Mouse (Mus musculus): ENCODE measurements around the gene Traf3. TPM values are rescaled to one million over a fixed set of nuclear protein-coding genes. Genes with fewer than 3 reads are reported as not detected.

The Traf3 gene
- total and polyA plus RNA-seq, 3 experiments, result 22.7 to 35.6 (median 25.7) TPM

DNA sequence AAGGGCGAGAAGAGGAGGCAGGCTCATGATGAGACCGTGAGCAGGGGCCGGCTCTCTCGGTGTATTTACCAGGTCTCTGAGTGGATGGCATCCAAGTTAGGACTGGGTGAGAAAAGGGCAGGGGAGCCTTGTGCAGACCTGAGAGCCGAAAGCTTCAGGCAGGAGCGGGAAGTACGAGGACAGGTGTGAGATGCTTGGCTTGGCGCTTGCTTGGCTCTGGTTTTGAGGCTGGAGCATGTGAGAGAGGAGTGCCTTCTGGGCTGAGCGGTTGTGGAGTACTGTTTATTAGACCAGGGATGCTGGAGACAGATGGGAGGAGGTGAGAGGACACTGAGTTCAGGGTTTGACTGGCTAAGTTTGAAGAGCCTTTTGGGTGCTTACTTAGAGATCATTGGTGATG, 27.2 kb downstream of the Traf3 start:
- DNase-seq, result no peak

DNA sequence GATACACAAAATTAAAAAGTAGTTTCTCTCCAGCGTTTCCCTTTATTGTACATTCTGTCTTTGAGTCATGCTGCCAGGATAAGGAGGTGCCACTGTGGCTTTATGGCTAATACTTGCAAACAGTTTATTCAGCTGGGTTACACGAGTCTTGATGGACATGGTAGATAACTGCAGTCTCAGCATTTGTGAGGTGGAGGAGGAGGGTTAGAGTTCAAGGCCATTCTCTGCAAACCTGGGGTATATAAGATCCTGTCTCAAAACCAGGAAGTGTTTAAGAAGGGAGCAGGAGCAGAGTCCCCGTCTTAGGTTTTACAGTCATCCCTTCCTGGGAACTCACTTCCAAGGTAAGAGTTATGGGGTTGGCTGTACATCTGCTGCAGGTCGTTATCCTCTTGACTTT, 30.4 kb downstream of the Traf3 start:
- DNase-seq, result no peak

DNA sequence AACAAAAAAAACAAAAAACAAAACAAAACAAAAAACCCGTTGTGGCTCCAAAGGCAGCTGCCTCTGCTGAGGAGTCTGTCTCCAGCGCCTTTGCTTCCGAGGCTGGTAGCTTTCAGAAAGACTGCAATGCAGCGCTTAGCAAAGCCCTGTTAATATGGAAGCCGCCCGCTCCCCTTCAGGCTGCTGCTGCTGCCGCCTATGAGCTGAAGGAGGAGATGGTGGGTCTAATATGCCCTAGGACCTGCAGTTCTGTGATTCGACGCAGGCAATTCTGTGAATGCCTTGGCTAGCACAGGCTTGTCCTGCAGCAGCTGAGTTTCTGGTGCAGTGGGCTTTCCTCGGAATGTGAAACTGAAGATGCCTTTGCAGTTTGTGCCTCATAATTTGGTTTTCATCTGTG, 36.9 kb downstream of the Traf3 start:
- DNase-seq, result no peak

DNA sequence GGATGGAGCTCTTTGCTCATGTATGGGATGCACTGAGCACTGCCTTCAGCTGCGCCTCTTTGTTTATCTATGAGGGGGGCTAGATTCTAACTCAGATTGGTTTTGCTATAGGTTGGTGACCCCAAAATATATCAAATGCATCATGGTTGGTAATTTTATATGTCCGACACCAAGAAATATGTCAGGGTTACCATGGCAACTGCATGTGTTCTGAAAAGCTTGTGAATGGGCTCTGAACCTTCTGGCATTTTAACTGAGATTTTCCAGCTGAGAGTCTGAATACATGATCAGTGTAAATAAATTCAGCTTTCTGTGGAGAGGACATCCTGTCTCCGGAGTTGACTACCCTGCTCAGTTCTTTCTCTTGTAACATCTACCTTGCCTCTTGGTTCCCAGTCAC, 37.8 kb downstream of the Traf3 start:
- DNase-seq, result no peak

DNA sequence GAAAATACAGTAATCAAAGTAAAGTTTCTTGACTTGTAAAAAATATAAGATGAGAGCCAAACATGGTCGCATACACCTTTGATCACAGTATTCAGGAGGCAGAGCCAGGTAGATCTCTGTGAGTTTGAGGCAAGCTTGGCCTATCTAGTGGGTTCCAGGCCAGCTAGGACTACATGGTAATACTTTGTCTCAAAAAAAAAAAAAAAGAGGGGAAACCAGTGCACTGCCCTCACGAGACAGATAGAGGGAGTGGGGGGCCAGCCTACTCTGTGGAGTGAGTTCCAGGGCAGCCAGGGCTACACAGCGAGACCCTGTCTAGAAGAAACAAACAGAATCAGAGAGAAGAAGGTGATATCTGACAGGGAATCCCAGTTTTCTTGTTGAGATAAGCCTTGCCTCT, 41.5 kb downstream of the Traf3 start:
- no peak for DNase-seq

DNA sequence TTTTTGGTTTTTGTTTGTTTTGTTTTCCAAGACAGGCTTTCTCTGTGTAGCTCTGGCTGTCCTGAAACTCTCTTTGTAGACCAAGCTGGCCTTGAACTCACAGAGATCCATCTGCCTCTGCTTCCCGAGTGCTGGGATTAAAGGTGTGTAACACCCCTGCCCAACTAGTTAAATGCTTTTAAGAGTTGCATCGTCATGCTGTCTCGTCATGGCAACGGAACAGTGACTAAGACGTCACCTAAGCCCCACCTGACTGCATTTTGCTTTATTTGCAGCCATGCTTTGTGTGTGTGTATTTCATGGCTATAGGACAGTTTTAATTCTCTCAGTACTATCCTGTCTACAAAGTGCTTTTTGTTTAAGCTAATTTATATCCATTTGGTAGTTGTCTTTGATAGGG, 45.6 kb downstream of the Traf3 start:
- no peak for DNase-seq

DNA sequence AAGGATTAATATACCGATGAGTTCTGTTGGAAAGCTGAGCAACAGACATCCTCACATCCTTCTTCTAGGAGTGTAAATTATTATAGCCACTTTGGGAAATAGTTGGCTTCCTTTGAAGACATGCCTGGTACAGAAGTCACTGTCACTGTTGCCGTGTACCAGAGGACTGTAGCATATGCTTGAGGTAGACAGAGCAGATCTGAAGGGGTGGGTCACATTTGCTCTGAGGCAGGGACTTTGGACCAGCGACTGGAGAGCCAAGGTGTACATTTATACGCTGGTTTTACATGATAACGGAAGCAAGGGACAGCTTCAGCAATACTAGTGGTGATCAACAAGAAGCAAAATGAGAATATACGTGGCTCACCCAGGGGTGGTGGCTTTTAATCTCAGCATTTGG, 52.7 kb downstream of the Traf3 start:
- no peak for DNase-seq

DNA sequence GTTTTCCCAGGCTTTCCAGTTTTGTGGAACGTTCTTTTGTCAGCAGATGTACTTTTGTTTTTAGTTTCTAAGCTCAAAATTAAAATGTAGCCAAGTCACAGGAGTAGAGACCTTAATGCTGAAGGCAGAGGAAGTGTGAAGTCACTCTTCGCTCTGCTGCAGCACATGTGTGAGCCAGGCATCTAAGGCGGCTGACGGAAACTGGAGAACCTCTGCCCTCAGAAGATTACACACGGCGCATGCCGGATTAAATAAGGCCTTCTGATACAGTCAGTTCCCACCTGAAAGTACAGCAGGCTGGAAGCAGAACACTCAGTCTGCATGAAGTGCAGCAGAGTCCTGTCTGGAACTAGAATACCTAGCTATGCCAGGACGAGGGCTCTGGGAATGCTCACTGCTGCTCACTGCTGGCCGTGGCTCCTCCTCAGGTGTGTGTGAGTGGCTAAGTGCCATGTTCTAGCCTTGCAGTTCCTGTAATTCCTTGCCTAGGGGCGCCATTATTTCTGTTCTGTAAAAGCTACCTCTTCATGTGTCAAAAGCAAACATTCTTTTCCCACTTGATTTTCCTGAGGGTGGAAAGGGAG, 59.1 kb downstream of the Traf3 start:
- no peak for DNase-seq

DNA sequence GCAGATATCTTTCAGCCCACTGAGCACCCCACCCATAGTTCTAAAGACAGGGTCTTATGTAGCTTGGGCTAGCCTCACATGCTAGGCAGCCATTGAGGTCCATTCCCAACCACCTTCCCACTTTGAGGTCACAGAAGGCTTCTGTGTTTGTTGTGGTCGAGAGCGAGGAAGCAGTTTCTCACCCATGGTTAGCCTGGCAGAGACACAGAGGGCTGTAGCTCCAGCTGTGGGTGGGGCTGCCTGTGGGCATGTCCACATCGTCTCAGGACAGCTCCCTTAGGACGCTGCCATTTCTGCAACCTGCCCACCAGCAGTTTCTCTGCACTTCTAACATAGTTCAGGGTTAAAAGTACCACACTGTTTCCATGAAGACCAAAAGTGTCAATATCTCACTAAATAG, 61.2 kb downstream of the Traf3 start:
- no peak for DNase-seq

DNA sequence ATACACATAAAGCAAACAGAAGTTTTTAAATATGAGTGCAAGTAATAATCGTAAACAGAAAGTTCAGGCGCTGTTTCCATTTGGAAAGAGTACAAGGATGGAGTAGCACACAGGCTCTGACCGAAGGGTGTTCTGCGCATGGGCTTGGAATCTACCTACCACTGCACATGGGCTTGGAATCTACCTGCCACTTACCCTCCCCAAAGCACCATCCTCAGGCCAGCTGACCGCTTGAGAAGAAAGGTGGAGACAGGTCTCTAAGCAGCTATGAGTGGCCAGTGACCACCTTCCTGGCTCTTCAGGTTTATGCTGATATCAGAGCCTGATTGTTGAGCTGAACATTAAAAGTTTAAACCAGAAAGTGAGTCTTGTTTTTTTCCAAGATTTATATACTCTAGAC, 62.3 kb downstream of the Traf3 start:
- no peak for DNase-seq

DNA sequence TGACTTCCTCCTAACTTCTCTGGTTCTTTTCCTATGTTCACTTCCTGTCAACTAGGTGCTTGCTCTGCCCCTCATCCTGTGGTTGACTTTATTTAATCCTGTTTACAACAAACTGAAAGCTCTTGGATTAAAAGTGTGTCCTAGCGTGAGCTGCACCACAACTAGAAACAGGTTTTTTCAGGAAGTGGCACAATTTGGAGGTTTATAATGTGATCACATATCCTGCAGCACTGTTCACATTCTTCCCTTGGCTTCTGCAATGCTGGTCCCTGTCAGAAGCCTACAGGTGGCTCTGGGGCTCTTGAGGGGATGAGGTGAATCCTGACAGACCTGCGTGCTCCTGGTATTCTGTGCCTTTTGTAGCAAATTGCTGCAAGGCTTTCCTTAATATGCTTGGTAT, 64.6 kb downstream of the Traf3 start:
- no peak for DNase-seq

DNA sequence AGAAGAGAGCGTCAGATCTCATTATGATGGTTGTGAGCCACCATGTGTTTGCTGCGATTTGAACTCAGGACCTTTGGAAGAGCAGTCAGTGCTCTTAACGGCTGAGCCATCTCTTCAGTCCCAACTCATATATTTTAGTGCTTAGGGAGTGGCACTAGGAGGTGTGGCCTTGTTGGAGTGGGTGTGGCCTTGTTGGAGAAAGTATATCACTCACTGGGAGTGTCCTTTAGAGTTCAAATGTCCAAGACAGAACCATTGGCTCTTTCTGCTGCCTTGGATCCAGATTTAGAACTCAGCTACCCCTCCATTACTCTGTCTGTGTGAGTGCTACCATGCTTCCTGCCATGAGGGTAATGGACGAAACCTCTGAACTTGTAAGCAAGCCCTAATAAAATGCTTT, 67.6 kb downstream of the Traf3 start:
- no peak for DNase-seq

DNA sequence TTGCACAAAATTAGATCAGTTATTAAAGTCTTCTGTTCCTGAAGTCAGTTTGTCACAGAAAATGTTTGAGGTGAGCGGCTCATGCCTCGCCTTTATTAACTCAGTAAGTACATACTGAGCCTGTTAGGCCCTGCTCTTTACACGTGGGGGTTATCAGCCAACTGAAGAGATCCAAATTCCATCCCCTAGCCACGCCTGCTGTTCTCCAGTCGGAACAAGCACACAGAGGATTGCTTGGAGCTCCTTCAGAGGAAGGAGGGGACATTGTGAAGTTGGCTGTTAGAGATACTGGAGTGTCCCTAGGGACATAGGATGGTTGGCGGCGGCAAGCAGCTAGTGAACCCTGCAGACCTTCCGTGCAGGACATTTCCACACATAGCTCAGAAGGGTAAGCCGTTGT, 68.2 kb downstream of the Traf3 start:
- DNase-seq, result no peak

DNA sequence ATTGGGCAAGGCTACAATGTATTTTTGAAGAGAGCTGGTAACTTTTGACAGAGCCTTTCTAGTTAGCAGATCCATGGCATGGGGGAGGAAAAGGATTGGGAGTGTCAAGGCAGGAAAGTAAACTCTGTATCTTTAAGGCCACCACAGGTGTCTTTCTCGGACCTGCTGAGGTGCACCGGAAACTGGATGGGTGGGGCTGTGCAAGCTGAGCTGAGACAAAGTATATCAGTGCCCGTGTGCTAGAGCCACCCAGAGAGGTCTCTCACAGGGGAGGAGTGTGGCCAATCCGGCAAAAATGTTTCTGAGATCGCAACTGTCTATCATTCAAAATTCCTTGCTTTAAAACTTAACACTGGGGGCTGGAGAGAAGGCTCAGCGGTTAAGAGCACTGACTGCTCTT, 69.5 kb downstream of the Traf3 start:
- no peak for DNase-seq

DNA sequence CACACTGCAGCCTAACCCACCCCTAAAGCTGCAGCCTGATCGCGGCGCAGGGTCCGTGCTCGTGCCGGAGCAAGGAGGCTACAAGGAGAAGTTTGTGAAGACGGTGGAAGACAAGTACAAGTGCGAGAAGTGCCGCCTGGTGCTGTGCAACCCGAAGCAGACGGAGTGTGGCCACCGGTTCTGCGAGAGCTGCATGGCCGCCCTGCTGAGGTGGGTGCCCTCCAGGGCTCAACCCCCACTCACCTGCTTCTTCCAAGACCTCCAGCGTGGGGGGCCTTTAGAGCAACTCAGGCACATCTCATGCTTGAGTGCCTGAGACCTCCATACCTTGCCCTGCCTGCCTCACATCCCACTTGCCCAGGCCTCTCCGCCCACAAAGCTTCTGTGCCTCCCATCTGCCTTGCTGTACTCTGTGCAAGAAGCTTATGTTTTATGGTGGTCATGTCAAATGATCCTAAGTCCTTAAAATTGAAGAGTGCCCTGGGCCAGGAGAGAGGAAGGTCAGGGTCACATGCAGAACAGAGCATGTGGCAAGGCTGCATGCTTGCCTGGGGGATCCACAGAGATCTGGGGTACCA, 71.5 kb downstream of the Traf3 start:
- no peak for DNase-seq

DNA sequence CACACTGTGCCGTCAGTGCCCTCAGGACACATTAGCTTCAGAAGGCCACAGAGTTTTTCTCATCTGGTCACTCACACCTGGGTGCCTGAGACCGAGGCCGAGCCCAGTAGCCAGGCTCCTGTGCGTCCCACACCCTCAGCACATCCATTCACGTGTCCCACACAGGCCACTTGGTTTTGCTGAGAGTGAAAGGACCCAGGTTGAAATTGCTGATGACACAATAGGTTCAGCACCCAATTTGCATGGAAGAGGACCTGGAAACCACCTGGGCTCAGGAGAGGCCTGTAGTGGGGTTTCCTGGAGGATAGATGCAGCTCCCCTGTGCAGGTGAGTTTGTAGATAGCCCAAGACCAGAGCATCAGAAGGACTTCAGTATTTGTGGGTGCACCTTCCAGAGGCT, 72.2 kb downstream of the Traf3 start:
- no peak for DNase-seq

DNA sequence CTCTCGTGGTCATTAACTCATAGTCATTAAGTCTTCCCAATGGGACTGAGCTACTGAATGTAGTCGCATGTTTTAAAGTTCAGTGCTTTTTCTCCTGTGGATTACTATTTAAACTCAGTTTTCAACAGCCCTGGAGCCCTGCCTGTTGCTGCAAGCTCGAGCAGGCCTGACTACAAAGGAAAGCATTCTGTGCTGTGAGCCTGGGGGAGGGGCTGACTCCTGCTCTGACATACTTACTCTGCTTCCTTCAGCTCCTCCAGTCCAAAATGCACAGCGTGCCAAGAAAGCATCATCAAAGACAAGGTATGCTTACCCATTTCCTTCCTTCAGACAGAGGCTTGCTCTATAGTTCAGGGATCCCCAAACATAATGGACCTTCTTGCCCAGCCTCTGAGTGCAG, 72.6 kb downstream of the Traf3 start:
- no peak for DNase-seq

DNA sequence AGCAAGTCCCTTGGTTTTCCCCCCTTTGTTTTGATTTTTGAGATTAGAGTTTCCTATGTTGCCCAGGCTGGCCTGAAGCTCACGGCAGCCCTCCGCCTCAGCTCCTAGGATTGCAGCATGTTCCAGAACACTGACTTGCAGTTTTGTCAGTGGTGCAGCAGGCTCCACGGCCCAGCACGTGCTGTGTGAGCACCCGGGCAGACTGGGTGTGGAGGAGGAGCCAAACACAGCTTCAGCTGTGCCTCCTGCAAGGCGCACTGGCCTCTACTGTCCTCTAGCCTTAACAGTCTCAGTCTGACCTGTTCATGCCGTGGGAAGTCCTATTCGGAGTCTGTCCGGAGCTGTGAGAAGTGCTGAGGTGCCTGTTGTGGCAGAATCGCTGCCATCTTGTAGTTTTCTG, 73.8 kb downstream of the Traf3 start:
- DNase-seq, result no peak

DNA sequence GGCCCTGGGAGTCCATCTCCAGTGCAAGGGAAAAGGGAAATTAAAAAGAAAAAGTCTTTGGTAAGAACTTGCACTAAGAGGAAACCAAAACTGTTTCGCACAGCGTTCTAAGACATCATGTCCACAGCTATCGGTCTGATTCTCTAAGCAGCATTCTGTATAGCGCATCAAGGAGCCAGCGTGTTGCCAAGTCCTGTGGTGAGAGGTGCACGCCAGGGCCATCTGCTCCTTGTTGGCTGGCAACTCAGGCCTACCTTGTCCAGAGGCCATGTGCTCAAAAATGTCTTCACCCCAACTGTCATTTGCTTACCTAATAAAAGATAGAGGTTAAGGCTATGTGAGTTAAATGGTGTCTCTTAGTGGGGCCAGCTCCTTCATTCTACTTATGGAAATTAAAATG, 75.7 kb downstream of the Traf3 start:
- no peak for DNase-seq

DNA sequence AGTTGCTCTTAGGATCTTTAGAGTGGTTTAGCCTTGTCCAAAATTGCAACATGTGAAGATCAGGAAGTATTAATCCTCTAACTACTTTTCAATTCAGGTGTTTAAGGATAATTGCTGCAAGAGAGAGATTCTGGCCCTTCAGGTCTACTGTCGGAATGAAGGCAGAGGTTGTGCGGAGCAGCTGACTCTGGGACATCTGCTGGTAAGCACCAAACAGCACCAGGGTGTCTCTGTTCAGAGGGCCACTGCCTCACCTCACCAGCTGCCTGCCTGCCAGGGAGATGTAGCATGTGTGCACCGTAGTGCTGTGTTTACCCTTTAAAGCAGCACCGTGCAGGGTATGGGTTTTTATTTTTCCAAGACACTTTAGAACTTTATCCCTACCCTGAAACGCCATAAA, 76.2 kb downstream of the Traf3 start:
- no peak for DNase-seq

DNA sequence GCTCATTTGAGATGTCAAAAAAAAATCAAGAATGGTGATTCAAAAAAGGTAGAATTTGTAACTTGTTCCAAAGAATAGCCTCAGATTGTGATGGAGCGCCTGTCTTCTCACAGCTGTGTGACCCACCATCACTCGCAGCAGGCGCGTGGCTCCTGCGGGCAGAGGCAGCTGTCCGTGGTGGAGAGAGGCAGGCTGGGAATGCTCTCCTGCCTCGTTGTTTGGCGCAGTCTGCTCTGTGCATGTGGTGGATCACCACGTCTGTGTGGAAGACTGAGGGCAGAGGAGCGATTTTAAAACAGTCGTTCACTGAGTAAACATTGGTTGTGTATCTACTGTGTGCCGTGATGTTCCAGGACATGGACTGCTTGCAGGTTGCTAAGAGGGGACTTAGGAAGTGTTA, 77.6 kb downstream of the Traf3 start:
- DNase-seq, result no peak

DNA sequence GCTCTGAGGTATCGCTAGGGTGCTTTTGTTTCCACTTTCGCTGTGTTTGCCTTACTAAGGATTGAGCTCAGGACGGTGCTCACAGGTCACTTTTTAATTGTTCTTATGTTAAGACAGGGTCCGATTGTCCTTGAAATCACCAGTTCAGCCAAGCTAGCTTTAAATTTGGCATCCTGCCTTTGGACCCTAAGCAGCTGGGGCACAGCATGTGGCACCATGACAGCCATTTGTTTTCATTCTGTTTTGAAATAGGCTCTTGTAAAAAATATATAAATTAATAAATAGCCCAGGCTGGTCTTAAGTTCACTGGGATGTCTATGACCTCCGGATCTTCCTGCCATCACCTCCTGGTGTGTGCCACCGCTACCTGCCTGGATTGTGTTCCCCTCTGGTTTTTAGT, 78.9 kb downstream of the Traf3 start:
- no peak for DNase-seq

DNA sequence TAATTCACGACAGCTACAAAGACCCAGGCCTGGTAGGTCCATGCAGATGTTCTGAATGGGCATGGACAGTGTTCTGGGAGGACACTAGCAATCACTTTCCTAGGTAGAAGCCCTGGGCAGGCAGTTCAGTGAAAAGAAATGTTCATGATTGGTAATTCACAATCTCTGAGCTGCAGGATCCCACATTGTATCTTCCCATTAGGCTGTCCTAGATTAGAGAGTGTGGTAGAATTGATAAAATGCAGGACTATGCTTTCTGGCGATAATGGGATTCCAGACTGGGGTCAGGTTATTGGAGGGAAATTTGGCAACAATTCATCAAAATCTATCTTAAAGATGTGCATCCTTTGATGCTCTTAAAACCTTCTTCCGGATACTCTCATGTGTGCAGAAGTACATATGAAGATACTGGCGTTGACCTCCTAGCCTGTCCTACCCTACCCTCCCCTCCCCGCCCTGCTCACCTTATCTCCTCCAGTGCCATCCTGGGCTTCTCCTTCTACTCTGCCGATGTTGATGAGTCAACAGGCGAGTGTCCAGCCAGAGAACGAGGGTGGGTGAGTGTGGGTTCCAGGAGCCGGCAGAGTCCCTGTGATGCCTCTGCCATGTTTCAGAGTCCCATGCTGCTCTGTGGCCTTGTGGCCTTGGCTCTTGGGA, 80.8 kb downstream of the Traf3 start:
- DNase-seq, result no peak

DNA sequence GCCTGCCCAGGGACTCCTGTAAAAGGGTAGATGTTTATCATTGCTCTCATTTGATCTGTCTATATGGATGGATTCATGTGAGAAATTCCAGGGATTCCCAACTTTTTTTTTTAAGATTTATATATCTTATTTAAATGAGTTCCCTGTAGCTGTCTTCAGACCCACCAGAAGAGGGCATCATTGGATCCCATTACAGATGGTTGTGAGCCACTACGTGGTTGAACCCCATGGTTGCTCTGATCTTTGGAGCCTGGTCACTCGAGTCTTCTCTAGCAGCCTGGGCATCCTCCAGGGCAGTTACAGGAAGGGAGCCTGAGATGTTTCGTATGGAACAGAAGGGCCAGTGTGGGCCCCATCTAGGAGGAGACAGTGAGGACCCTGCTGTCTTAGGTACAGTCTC, 82.9 kb downstream of the Traf3 start:
- no peak for DNase-seq
